ENCODE assay signal across 19 mouse cellular contexts in the genomic region with DNA sequence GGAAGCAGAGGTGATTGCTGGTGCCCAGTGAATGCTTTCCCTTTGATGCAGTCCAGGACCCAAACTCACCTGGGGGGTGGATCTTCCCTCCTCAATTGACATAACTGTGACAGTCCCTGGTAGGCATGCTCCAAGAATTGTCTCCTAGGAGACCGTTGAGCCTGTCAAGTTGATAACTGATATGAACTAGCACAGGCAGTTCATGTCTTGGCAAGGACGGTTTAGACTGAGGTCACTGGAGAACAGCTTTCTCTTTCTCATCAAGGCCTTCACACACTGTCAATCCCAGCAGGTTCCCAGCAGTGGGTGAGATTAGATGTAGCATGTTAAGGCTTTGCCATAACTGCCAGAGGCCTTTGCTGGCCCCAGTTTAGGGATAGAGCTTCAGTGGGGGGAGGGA.
DNase-seq lines count a peak whose midpoint lies in the region; ATAC-seq and TF ChIP-seq lines count a peak whose summit lies in the region.
"Had no signal": no experiment of that assay in that cellular context is flagged by ENCODE, and none has a peak within 500 bp of the region (broad histone marks: within the 10 kb centered on the region; RNA-seq: fewer than 3 reads in every experiment).

No protein-coding gene starts in this region.

- peak; percentile 28 for DNase-seq in adrenal gland, adult 8-10 months
- no peak for DNase-seq in adrenal gland, postnatal 4 days (ENCODE audit: low spot score in 2 of 2)
- peak; percentile 48 to 60 for DNase-seq in heart, adult 18-20 months
- DNase-seq in heart, postnatal 14 days: no peak
- no peak for DNase-seq in left cerebral cortex, adult 2 months (ENCODE audit: extremely low spot score in 1 of 2, low spot score in 2 of 2)
- DNase-seq in left cerebral cortex, postnatal 10 days (ENCODE audit: extremely low spot score in 1 of 2, low spot score in 2 of 2): no peak
- no peak for DNase-seq in Muller cell, postnatal 12 days (ENCODE audit: inconsistent ontology term)
- DNase-seq: kidney, postnatal 25 days; spleen, adult 18-20 months; thymus, adult 18-20 months; thymus, postnatal 4 days had no signal

- peak overlapping the region; percentile 40; the same call in 1 of the 2 replicates for H3K27ac ChIP-seq in left cerebral cortex, adult 2 months
- H3K27ac ChIP-seq: forebrain, embryonic 10.5 days; hindbrain, embryonic 14.5 days; midbrain, embryonic 15.5 days had no signal

- no peak for TF ChIP-seq CTCF in left cerebral cortex, adult 2 months (IDR thresholded peaks at IDR 0.05)

- no peak overlapping the region for H3K4me3 ChIP-seq in left cerebral cortex, adult 2 months
- H3K4me3 ChIP-seq: forebrain, embryonic 10.5 days; heart, embryonic 12.5 days; megakaryocyte, embryonic 14.5 days; midbrain, embryonic 15.5 days; myocyte had no signal

- peak; percentile 51 for ATAC-seq in megakaryocyte progenitor cell, adult 5-6 weeks (replicated peaks; ENCODE audit: poor library complexity)
- ATAC-seq: CD4-positive, CD25-positive, alpha-beta regulatory T cell, adult 4 months; midbrain, embryonic 15.5 days had no signal

- intact Hi-C loops in heart, postnatal 14 days (cut with DNase I): no loop called here
- intact Hi-C loops in left cerebral cortex, adult 2 months (cut with DNase I): no loop called here
- intact Hi-C loops in left cerebral cortex, postnatal 10 days (cut with DNase I): no loop called here

Comparison
In these comparisons a context has a peak if more than half of its experiments do, and no peak if none do; other contexts are left out.
1. DNase-seq: peak in adrenal gland, adult 8-10 months (single experiment) and heart, adult 18-20 months (2 of 2); none in adrenal gland, postnatal 4 days (0 of 2), heart, postnatal 14 days (0 of 2), left cerebral cortex, adult 2 months (0 of 2), left cerebral cortex, postnatal 10 days (0 of 2) and Muller cell, postnatal 12 days (single experiment).